Mouse (Mus musculus): Measurements from ENCODE around the gene Tmem59.

DNA sequence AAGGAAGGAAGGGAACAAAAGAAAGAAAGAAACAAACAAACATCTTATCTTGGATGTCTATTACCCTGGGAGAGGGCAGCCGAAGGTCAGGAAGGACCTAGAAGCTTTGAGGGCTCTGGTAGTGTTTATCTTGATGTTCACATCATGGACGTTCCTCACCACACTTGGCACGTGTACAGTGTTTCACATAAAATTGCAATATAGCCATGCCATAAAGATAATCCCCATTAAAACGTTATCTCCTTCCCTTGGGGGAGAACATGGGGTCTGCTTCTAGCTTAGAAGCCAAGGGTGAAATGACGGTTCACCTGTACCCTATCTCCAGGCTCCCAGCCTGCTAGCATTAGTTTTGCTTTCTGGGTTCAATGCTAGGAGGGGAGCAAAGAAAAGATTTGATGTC is 11.5 kb upstream of the Tmem59 start:
- no peak for TF ChIP-seq CTCF (IDR thresholded peaks at IDR 0.05; ENCODE audit: control insufficient read depth, insufficient read depth, insufficient read length)
- no peak for TF ChIP-seq MYOD1 (IDR thresholded peaks at IDR 0.05; ENCODE audit: control insufficient read depth, insufficient read length, low read depth)
- TF ChIP-seq MAX (IDR thresholded peaks at IDR 0.05): no peak
- no peak for TF ChIP-seq USF1 (IDR thresholded peaks at IDR 0.05; ENCODE audit: low read depth)
- TF ChIP-seq CEBPB (IDR thresholded peaks at IDR 0.05; ENCODE audit: low read depth): no peak
- no peak for TF ChIP-seq FOSL1 (IDR thresholded peaks at IDR 0.05; ENCODE audit: insufficient read depth, low read length, poor library complexity, severe bottlenecking)
